Mouse (Mus musculus) forebrain, embryonic 14.5 days (tissue): ENCODE measurements around the gene Nvl. TPM values are rescaled to one million over a fixed set of nuclear protein-coding genes. Genes with fewer than 3 reads are reported as not detected.

Experiments
- ATAC-seq: fragments of 200-750 bp; cut with Nextera tagmentation; 2 replicates; pipeline ENCODE4 v1.8.0; 2017; ENCODE audit warnings: mild to moderate bottlenecking, moderate library complexity
- DNase-seq: peaks from one replicate; pipeline ENCODE4 v3.0.0-alpha.2; 2015; ENCODE audit warnings: low spot score
- H3K27ac ChIP-seq: fragments of 300-500 bp; sonication (generic); 2 replicates; pipeline ENCODE4 v1.5.1; 2014; ENCODE audit warnings: low read depth, mild to moderate bottlenecking, control low read depth, low read length, moderate library complexity
- H3K27me3 ChIP-seq: fragments of 300-500 bp; sonication (generic); replicated peaks from 2 replicates; pipeline ENCODE4 v1.6.1; 2014; ENCODE audit warnings: low read length, control low read depth, mixed read lengths; ENCODE audit not compliant: control insufficient read depth, insufficient read depth
- H3K36me3 ChIP-seq: fragments of 300-500 bp; sonication (generic); 2 replicates; pipeline ENCODE4 v1.6.1; 2014; ENCODE audit warnings: low read length, control low read depth; ENCODE audit not compliant: control insufficient read depth, insufficient read depth
- H3K4me1 ChIP-seq: fragments of 300-500 bp; sonication (generic); 2 replicates; pipeline ENCODE4 v1.6.1; 2014; ENCODE audit warnings: antibody characterized with exemption, low read length, control low read depth; ENCODE audit not compliant: control insufficient read depth, insufficient read depth
- H3K4me2 ChIP-seq: fragments of 300-500 bp; sonication (generic); 2 replicates; pipeline ENCODE4 v1.6.1; 2014; ENCODE audit warnings: mild to moderate bottlenecking, control low read depth, low read length
- H3K4me3 ChIP-seq: fragments of 300-500 bp; sonication (generic); 2 replicates; pipeline ENCODE4 v1.5.1; 2014; ENCODE audit warnings: low read depth, low read length, control low read depth
- H3K9ac ChIP-seq: fragments of 300-500 bp; sonication (generic); 2 replicates; pipeline ENCODE4 v1.6.1; 2014; ENCODE audit warnings: mild to moderate bottlenecking, low read length, control low read depth, moderate library complexity
- H3K9me3 ChIP-seq: fragments of 300-500 bp; sonication (generic); replicated peaks from 2 replicates; pipeline ENCODE4 v1.6.1; 2016; ENCODE audit warnings: low read length, control low read depth, mixed read lengths; ENCODE audit not compliant: control insufficient read depth
- WGBS: fragments of 180-500 bp; shearing (Covaris S2); extraction: QIAGEN DNeasy Blood & Tissue Kit; methylation state at CpG from one replicate; pipeline ENCODE4 v1.1.7; 2014; 5-methylcytosine and 5-hydroxymethylcytosine counted together
- polyA plus RNA-seq: library from polyadenylated mRNA; unstranded; fragments of >200 nt; fragmentation: Nextera tagmentation; extraction: Ambion mirVana; gene quantifications from 2 replicates; pipeline ENCODE4 v1.2.1, GENCODE M21; 2014

Nvl gene
- polyA plus RNA-seq, 1 experiment from 2014 or later = 28.8 TPM

GRCm38 (mm10) chr1:181061784-181062485 is 82.1 kb downstream of the Nvl start:
- WGBS = 85% methylated on average over 3 of the region's 3 CpGs
- no peaks in the 10 kb centered on the region for H3K9me3 ChIP-seq
- no peaks in the 10 kb centered on the region for H3K36me3 ChIP-seq
- H3K27me3 ChIP-seq = no peaks in the 10 kb centered on the region
- no peak overlapping the region for H3K27ac ChIP-seq
- DNase-seq (no peak), ATAC-seq (no peak)
- no peak overlapping the region for H3K9ac ChIP-seq
- no peak overlapping the region for H3K4me3 ChIP-seq
- H3K4me1 ChIP-seq = no peaks in the 10 kb centered on the region
- no peak overlapping the region for H3K4me2 ChIP-seq

- Histone ChIP-seq H3K27ac (no peak overlapping the region), H3K4me3 (no peak overlapping the region), H3K9ac (no peak overlapping the region), H3K4me1 (no peaks in the 10 kb centered on the region), H3K36me3 (no peaks in the 10 kb centered on the region), H3K27me3 (no peaks in the 10 kb centered on the region), H3K9me3 (no peaks in the 10 kb centered on the region), H3K4me2 (no peak overlapping the region)
- DNase-seq (no peak), ATAC-seq (no peak)
- WGBS = 84% methylated on average over 4 of the region's 4 CpGs
Measured at GRCm38 (mm10) chr1:181052898-181053297, 91.1 kb downstream of the Nvl start.

- no peak within 1 kb of the TSS for H3K4me2 ChIP-seq
- H3K4me3 ChIP-seq = no peak within 1 kb of the TSS
- H3K9me3 ChIP-seq = no peaks in the 10 kb centered on the region
- no peak within 1 kb of the TSS for H3K9ac ChIP-seq
- DNase-seq (no peak), ATAC-seq (no peak)
- H3K36me3 ChIP-seq = no peaks in the 10 kb centered on the region
- H3K4me1 ChIP-seq = no peaks in the 10 kb centered on the region
- H3K27me3 ChIP-seq = no peaks in the 10 kb centered on the region
- H3K27ac ChIP-seq = no peak within 1 kb of the TSS
- 87% methylated on average over 6 of the region's 6 CpGs for WGBS
Measured at GRCm38 (mm10) chr1:181050937-181051336, 93.1 kb downstream of the Nvl start, which contains the start of gene 9130409I23Rik. 9130409I23Rik (plus strand) TSS chr1:181051237.

- Histone ChIP-seq H3K36me3 (no peaks in the 10 kb centered on the region), H3K4me3 (no peak overlapping the region), H3K9ac (no peak overlapping the region), H3K4me1 (no peaks in the 10 kb centered on the region), H3K4me2 (no peak overlapping the region), H3K27ac (no peak overlapping the region), H3K9me3 (no peaks in the 10 kb centered on the region), H3K27me3 (no peaks in the 10 kb centered on the region)
- DNase-seq (no peak), ATAC-seq (no peak)
Measured at GRCm38 (mm10) chr1:181049328-181049842, 94.6 kb downstream of the Nvl start.

- Histone ChIP-seq H3K27me3 (no peaks in the 10 kb centered on the region), H3K4me2 (no peak overlapping the region), H3K4me1 (no peaks in the 10 kb centered on the region), H3K36me3 (no peaks in the 10 kb centered on the region), H3K9ac (no peak overlapping the region), H3K4me3 (no peak overlapping the region), H3K9me3 (no peaks in the 10 kb centered on the region), H3K27ac (no peak overlapping the region)
- 67% methylated on average over 1 of the region's 1 CpGs for WGBS
- DNase-seq (no peak), ATAC-seq (no peak)
Measured at GRCm38 (mm10) chr1:181047520-181047919, 96.5 kb downstream of the Nvl start.

GRCm38 (mm10) chr1:181039652-181040051 is 104.4 kb downstream of the Nvl start:
- Histone ChIP-seq H3K4me2 (no peak overlapping the region), H3K9ac (no peak overlapping the region), H3K9me3 (no peaks in the 10 kb centered on the region), H3K4me3 (no peak overlapping the region), H3K4me1 (no peaks in the 10 kb centered on the region), H3K27me3 (no peaks in the 10 kb centered on the region), H3K36me3 (no peaks in the 10 kb centered on the region), H3K27ac (no peak overlapping the region)
- 9% methylated on average over 4 of the region's 4 CpGs for WGBS
- ATAC-seq (no peak), DNase-seq (peak; percentile 62)

- no peak overlapping the region for H3K4me3 ChIP-seq
- WGBS = 75% methylated on average over 4 of the region's 4 CpGs
- no peaks in the 10 kb centered on the region for H3K9me3 ChIP-seq
- H3K36me3 ChIP-seq = no peaks in the 10 kb centered on the region
- H3K27me3 ChIP-seq = no peaks in the 10 kb centered on the region
- no peak for ATAC-seq
- H3K27ac ChIP-seq = no peak overlapping the region
- H3K4me2 ChIP-seq = no peak overlapping the region
- H3K9ac ChIP-seq = no peak overlapping the region
- DNase-seq = no peak
- H3K4me1 ChIP-seq = no peaks in the 10 kb centered on the region
Measured at GRCm38 (mm10) chr1:181037623-181038022, 106.4 kb downstream of the Nvl start.

Other genes starting within 250 kb of the Nvl start
- gene Pycr2, start 239.9 kb downstream of the Nvl start, polyA plus RNA-seq = 83.2 and 94.0 TPM in 2 replicates
- 0.15 and 0.56 TPM in 2 replicates for gene Lefty1, start 209.2 kb downstream of the Nvl start, polyA plus RNA-seq
- 1.1 and 1.3 TPM in 2 replicates for gene Tmem63a, start 201.9 kb downstream of the Nvl start, polyA plus RNA-seq
- 4.1 and 5.5 TPM in 2 replicates for gene Ephx1, start 123.3 kb downstream of the Nvl start, polyA plus RNA-seq
- not detected in 2 replicates for gene 9130409I23Rik, start 93.0 kb downstream of the Nvl start, polyA plus RNA-seq
- gene Cnih4, start 489 bp upstream of the Nvl start, polyA plus RNA-seq = 70.8 and 90.6 TPM in 2 replicates
- gene Wdr26, start 67.8 kb upstream of the Nvl start, polyA plus RNA-seq = 38.0 and 38.5 TPM in 2 replicates
- 17.0 and 27.9 TPM in 2 replicates for gene Cnih3, start 208.4 kb upstream of the Nvl start, polyA plus RNA-seq